Mouse (Mus musculus): ENCODE results near the gene Ddx42. TPM values are rescaled to one million over a fixed set of nuclear protein-coding genes. Genes with fewer than 3 reads are reported as not detected.
A peak's percentile ranks its signal among the peaks of the same experiment; 100 is the strongest.
"Not testable (repeated sequence)": the region's sequence is repeated elsewhere in the genome, so short reads cannot be mapped to it uniquely, and the experiment has no call there.

The Ddx42 gene
- polyA plus RNA-seq, 2 experiments = 13.5 to 20.7 TPM

DNA sequence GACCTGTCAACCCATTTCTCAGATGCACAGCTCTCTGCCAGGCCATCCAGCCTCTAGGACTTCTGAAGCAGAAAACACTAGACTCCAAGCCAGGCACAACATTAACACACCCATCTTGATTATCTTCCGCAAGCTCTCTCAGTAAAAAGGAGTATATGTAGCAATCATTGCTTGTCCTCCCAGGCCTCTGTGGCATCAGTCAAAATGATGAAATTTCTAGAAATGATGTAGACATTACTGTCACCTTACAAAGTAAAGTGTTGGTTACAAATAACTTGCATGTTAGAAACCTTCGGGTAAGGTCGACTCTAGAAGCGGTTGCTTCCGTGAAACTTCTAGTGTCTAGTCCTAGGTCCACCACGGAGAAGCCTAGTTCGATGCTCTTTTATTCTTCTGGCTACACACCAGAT is 1.3 kb upstream of the Ddx42 start:
- 10% methylated on average over 7 of the region's 7 CpGs for WGBS (ENCODE audit: insufficient replicate concordance)
- no peaks in the 10 kb centered on the region for H3K27me3 ChIP-seq (ENCODE audit: control insufficient read depth, insufficient read depth, low read length)
- peak overlapping the region; percentile 95 for H3K9ac ChIP-seq (replicated peaks)
- peaks cover 13% of the 10 kb centered on the region for H3K36me3 ChIP-seq (replicated peaks; ENCODE audit: control insufficient read depth, insufficient read depth, low read depth)
- H3K9me3 ChIP-seq (ENCODE audit: control insufficient read depth, low read length) = no peaks in the 10 kb centered on the region
- peak overlapping the region; percentile 98 for H3K27ac ChIP-seq
- DNase-seq (ENCODE audit: low read depth in 3 of 3, low spot score in 3 of 3) (peak in 1 of 3 experiments; percentile 20), ATAC-seq (ENCODE audit: insufficient read depth) (no peak)
- peak overlapping the region; percentile 90 for H3K4me2 ChIP-seq (ENCODE audit: low read depth)
- H3K4me1 ChIP-seq (replicated peaks; ENCODE audit: control insufficient read depth in 2 of 2, insufficient read depth in 2 of 2, low read length in 1 of 2) = peaks cover 17 to 19% of the 10 kb centered on the region in 2 experiments
- peak overlapping the region; percentile 90 to 96 for H3K4me3 ChIP-seq (ENCODE audit: insufficient read depth in 1 of 2, low read depth in 2 of 2, low read length in 2 of 2)
- no peak for TF ChIP-seq EP300 (IDR thresholded peaks at IDR 0.05; ENCODE audit: low read depth)
- TF ChIP-seq CTCF (IDR thresholded peaks at IDR 0.05; ENCODE audit: low read depth) = no peak

DNA sequence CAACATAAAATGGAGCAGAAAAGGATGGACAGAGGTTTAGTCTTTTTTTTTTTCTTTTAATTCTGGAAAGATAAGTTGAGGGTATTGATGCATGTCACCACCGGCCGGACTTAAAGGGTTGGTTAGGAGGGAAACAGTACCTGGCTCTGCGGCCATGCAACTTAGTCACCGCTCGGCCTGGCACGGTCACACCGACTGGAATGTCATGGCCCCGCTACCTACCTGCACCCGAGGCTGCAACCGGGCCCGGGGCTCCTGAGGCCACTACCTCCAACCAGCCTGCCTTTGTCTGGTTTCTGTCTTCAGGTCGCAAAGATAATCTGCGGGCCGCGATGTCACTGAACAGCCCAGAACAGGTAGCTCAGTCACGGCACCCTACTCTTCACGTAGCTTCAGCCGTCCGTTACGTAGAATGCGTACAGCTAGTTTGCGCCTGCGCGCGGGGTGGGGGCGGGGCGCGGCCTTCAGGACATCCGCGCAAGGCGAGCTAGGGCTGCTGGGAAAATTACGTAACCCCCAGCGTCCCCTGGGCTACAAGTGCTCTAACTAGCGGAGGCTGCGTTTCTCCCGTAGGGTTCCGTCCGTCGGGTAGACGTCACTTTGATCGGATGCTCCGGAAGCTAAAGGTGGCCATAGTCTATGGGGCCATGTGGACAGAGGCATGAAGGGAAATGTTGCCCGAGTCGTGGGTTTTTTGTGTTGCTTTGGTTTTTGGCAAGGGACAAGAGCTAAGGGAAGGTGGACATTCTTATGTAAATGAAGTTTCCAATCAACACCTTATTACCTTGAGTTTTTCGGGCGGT is 598 bp upstream of the Ddx42 start, which contains the start of gene Ccdc47:
Gene Ccdc47, minus strand, starts transcription at position 418 of the 803 bp plus-strand sequence.
- peak; percentile 68 for TF ChIP-seq EP300 (IDR thresholded peaks at IDR 0.05; ENCODE audit: low read depth)
- TF ChIP-seq CTCF (IDR thresholded peaks at IDR 0.05; ENCODE audit: low read depth) = no peak; the same call in 1 of the 2 replicates
- Histone ChIP-seq H3K9me3 (ENCODE audit: control insufficient read depth, low read length) (no peaks in the 10 kb centered on the region), H3K36me3 (replicated peaks; ENCODE audit: control insufficient read depth, insufficient read depth, low read depth) (peaks cover 8% of the 10 kb centered on the region), H3K4me2 (ENCODE audit: low read depth) (peak within 1 kb of the TSS; percentile 90), H3K27ac (peak within 1 kb of the TSS; percentile 98), H3K4me1 (replicated peaks; ENCODE audit: control insufficient read depth in 2 of 2, insufficient read depth in 2 of 2, low read length in 1 of 2) (peaks cover 17 to 19% of the 10 kb centered on the region in 2 experiments), H3K9ac (replicated peaks) (peak within 1 kb of the TSS; percentile 95), H3K4me3 (ENCODE audit: insufficient read depth in 1 of 2, low read depth in 2 of 2, low read length in 2 of 2) (peak within 1 kb of the TSS; percentile 90 to 96), H3K27me3 (ENCODE audit: control insufficient read depth, insufficient read depth, low read length) (no peaks in the 10 kb centered on the region)
- DNase-seq (ENCODE audit: low read depth in 3 of 3, low spot score in 3 of 3) = peak; percentile 97 to 98 (median 98)
- peak; percentile 93 for ATAC-seq (ENCODE audit: insufficient read depth)
- WGBS (ENCODE audit: insufficient replicate concordance) = under 1% methylated on average over 46 of the region's 46 CpGs

DNA sequence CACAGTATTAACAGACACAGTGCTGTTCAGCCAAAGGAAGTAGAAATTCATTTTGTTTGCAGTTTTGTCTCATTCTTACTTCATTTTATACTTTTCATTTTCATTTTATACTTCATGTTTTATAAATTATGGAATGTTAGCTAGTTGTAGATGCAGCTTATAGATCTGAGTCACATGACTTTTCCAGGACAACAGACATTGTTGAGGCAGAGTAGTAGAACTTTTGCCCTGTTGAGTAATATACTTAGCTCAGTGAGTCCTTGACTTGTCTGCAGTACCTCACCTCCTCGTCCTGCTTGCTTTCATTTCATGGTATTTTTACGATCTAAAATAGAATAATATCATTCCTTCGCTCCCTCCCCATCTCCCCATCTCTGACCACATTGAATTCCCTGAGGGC is 3.9 kb downstream of the Ddx42 start:
- no peak overlapping the region for H3K9ac ChIP-seq (replicated peaks)
- ATAC-seq (ENCODE audit: insufficient read depth) = no peak
- peaks cover 5 to 11% of the 10 kb centered on the region in 2 experiments for H3K4me1 ChIP-seq (replicated peaks; ENCODE audit: control insufficient read depth in 2 of 2, insufficient read depth in 2 of 2, low read length in 1 of 2)
- no peak overlapping the region for H3K4me2 ChIP-seq (ENCODE audit: low read depth)
- 82% methylated on average over 3 of the region's 3 CpGs for WGBS (ENCODE audit: insufficient replicate concordance)
- TF ChIP-seq CTCF (IDR thresholded peaks at IDR 0.05; ENCODE audit: low read depth) (no peak), EP300 (IDR thresholded peaks at IDR 0.05; ENCODE audit: low read depth) (no peak)
- H3K4me3 ChIP-seq (ENCODE audit: insufficient read depth in 1 of 2, low read depth in 2 of 2, low read length in 2 of 2) = no peak overlapping the region
- DNase-seq (ENCODE audit: low read depth in 3 of 3, low spot score in 3 of 3) = no peak
- no peak overlapping the region for H3K27ac ChIP-seq
- H3K9me3 ChIP-seq (ENCODE audit: control insufficient read depth, low read length) = no peaks in the 10 kb centered on the region
- H3K36me3 ChIP-seq (replicated peaks; ENCODE audit: control insufficient read depth, insufficient read depth, low read depth) = peaks cover 14% of the 10 kb centered on the region
- no peaks in the 10 kb centered on the region for H3K27me3 ChIP-seq (ENCODE audit: control insufficient read depth, insufficient read depth, low read length)

DNA sequence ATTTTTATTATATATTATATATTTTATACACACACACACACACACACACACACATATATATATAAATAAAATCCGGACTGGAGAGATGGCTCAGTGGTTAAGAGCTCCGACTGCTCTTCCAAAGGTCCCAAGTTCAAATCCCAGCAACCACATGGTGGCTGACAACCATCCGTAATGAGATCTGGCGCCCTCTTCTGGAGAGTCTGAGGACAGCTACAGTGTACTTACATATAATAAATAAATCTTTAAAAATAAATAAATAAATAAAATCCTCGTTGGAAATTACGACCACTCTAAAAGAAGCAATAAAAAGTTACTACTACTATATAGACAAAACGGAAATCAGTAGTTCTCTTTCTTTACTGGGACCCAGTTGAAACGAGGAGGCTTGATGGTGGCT is 17.3 kb downstream of the Ddx42 start:
- H3K4me2 ChIP-seq (ENCODE audit: low read depth); H3K4me3 ChIP-seq (ENCODE audit: insufficient read depth in 1 of 2, low read depth in 2 of 2, low read length in 2 of 2); H3K9me3 ChIP-seq (ENCODE audit: control insufficient read depth, low read length); H3K27me3 ChIP-seq (ENCODE audit: control insufficient read depth, insufficient read depth, low read length); H3K4me1 ChIP-seq (replicated peaks; ENCODE audit: control insufficient read depth in 2 of 2, insufficient read depth in 2 of 2, low read length in 1 of 2); H3K27ac ChIP-seq; ATAC-seq (ENCODE audit: insufficient read depth); H3K9ac ChIP-seq (replicated peaks); DNase-seq (ENCODE audit: low read depth in 3 of 3, low spot score in 3 of 3): not testable (repeated sequence)
- peaks cover 50% of the 10 kb centered on the region for H3K36me3 ChIP-seq (replicated peaks; ENCODE audit: control insufficient read depth, insufficient read depth, low read depth)
- peak; percentile 45 for TF ChIP-seq CTCF (IDR thresholded peaks at IDR 0.05; ENCODE audit: low read depth)
- 76% methylated on average over 8 of the region's 8 CpGs for WGBS (ENCODE audit: insufficient replicate concordance)

DNA sequence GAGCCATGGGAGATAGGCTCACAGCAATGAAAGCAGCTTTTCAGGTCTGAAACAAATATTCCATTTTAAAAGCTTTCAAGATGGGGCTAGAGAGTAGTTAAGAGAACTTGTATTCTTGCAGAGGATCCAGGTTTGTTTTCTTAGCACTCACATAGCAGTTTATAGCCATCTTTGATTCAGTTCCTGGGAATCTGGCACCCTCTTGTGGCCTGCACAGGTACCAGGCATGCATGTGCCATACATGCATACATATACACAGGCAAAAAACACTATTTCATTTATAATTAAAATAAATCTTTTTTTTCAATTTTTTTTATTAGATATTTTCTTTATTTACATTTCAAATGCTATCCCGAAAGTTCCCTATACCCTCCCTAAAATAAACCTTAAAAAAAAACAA is 30.1 kb downstream of the Ddx42 start:
- peak; percentile 58 for TF ChIP-seq CTCF (IDR thresholded peaks at IDR 0.05; ENCODE audit: low read depth)
- TF ChIP-seq EP300 (IDR thresholded peaks at IDR 0.05; ENCODE audit: low read depth) = no peak
- Histone ChIP-seq H3K27ac (no peak overlapping the region), H3K36me3 (replicated peaks; ENCODE audit: control insufficient read depth, insufficient read depth, low read depth) (peaks cover 91% of the 10 kb centered on the region), H3K4me2 (ENCODE audit: low read depth) (no peak overlapping the region), H3K4me3 (ENCODE audit: insufficient read depth in 1 of 2, low read depth in 2 of 2, low read length in 2 of 2) (no peak overlapping the region), H3K27me3 (ENCODE audit: control insufficient read depth, insufficient read depth, low read length) (no peaks in the 10 kb centered on the region), H3K4me1 (replicated peaks; ENCODE audit: control insufficient read depth in 2 of 2, insufficient read depth in 2 of 2, low read length in 1 of 2) (no peaks in the 10 kb centered on the region), H3K9me3 (ENCODE audit: control insufficient read depth, low read length) (no peaks in the 10 kb centered on the region), H3K9ac (replicated peaks) (no peak overlapping the region)
- ATAC-seq (ENCODE audit: insufficient read depth) (no peak), DNase-seq (ENCODE audit: low read depth in 3 of 3, low spot score in 3 of 3) (no peak)
- 80% methylated on average over 1 of the region's 1 CpGs for WGBS (ENCODE audit: insufficient replicate concordance)

All from liver, embryonic 14.5 days (tissue).